Mouse (Mus musculus): Measurements from ENCODE around the gene Tbc1d5.

The Tbc1d5 gene

DNA sequence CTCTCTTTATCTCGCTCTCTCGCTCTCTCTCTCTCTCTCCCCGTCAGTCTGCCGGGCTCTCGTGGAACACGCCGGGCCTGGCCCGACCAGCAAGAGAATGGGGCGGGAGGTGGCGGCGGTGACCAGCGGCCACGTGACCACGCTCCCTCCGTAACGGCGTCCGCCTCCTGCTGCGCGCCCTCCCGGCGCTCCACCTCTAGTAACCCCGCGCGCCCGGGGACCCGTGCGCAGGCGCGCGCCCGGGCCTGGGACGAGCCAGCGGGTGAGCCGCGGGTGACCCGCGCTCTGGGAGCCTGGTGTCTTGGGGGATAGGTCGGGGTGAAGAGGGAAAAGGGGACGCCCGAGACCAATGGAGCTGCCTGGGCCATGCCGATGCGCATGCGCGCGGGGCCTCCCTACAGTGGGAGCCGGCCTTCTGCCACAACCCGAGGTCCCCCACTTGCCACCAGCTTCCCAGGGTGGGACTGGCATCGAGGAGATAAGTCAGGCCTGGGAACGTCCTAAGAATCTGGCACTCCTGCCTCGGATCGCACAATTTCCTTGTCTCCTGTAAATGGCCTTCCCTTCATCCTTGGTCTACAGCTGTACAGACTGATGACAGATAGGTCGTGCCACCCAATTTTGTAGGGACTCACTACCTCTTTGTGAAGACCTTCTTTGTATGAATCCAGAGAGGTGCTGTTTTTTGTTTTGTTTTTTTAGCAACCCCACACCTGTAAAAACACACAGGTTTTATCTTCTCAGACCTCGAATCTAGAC, at the start of gene Tbc1d5:
TSS of gene Tbc1d5 (minus strand) at position 158 of the 759 bp plus-strand sequence.
- in situ Hi-C loops (cut with MboI; ENCODE audit: low pct_unique_long_range_greater_than_20kb in 1 of 2, low sequenced_read_pairs in 2 of 2, unreplicated experiment in 1 of 2), result no loop called here

DNA sequence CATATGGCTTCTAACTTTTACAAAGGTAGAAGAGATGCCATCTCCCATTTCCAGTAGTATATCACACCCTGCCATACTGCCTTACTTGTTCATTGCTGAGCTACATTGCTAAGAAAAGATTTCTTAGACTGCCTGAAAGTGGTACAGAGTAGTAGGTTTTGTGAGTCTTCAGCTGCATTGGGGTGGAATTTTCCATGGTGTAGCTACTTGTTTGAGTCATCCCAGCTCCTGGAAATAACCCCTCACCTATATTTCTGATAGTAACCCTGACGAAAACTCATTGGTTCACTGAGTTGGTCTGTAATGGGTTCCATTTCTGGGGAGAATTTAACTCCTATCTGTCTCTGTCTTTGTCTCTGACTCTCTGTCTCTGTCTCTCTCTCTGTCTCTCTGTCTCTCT, 46.9 kb upstream of the Tbc1d5 start:
- in situ Hi-C loops (cut with MboI; ENCODE audit: low pct_unique_long_range_greater_than_20kb in 1 of 2, low sequenced_read_pairs in 2 of 2, unreplicated experiment in 1 of 2), result no loop called here

DNA sequence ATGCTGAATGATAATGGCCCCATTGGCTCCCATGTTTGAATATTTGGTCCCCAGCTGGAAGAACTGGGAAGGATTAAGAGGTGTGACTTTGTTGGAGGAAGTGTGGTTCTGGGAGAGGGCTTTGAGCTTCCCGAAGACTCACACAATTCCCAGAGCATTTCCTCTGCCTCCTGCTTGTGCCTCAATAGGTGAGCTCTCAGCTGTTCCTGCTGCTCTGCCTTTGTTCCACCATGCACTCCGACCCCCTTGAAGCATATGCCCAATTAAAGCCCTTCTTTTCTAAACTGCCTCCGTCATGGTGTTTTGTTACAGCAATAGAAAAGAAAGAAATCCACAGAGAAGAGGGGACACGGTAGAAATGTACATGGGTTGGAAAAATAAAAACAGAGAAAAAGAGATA, 44.0 kb upstream of the Tbc1d5 start:
- in situ Hi-C loops (cut with MboI; ENCODE audit: low pct_unique_long_range_greater_than_20kb in 1 of 2, low sequenced_read_pairs in 2 of 2, unreplicated experiment in 1 of 2), result no loop called here

DNA sequence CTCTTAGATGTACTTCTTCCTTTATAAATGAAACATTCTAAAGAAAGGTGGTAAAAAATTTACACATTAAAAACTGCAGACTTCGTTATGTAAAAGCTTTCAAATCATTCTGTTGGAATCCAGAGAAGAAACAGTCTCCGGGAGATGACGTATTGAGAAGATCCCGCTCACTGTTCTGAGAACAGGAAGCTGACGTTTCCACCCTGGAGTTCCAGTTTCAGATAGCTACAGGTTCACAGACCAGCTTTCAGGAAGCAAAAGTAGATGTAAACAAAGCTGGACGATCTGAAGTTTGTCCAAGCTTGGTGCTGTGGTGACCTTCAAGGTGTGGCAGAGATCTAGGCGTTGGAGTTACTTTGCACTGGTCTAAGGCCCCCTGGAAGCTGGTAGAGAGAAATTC, 41.9 kb upstream of the Tbc1d5 start:
- in situ Hi-C loops (cut with MboI; ENCODE audit: low pct_unique_long_range_greater_than_20kb in 1 of 2, low sequenced_read_pairs in 2 of 2, unreplicated experiment in 1 of 2), result no loop called here

DNA sequence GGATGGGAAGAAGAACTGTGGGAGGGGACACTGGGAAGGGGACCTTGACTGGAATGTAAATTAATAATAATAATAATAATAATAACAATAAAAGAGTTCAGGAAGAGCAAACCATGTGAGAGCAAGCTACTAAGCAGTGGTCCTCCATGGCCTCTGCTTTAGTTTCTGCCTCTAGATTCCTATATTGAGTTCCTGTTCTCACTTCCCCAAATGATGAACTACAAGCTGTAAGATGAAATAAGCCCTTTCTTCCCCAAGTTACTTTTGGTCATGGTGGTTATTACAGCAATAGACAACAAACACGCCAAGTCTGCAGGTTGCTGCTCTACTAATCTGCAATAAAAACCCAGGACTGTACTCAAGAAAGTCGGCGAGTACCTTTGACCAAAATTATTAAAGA, 40.7 kb upstream of the Tbc1d5 start:
- in situ Hi-C loops (cut with MboI; ENCODE audit: low pct_unique_long_range_greater_than_20kb in 1 of 2, low sequenced_read_pairs in 2 of 2, unreplicated experiment in 1 of 2), result no loop called here

DNA sequence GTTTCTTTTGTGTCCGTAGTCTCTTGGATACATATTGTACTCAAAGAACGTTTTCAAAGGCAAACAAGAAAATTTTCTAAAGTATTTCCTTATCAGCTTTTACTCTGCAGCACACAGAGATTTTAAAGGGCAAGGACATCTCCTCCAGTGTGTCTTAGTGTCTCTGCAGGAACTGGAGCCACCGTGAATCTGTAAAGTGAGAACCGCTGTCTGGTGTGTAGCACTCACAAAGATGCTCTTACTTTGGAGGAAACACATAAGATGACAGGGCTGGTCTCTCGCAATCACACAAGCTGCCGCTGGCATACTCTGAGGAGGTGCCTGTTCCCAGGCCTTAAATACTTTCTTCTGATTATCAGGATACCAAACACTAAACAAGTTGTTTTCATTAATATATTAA, 37.3 kb upstream of the Tbc1d5 start:
- in situ Hi-C loops (cut with MboI; ENCODE audit: low pct_unique_long_range_greater_than_20kb in 1 of 2, low sequenced_read_pairs in 2 of 2, unreplicated experiment in 1 of 2), result no loop called here

DNA sequence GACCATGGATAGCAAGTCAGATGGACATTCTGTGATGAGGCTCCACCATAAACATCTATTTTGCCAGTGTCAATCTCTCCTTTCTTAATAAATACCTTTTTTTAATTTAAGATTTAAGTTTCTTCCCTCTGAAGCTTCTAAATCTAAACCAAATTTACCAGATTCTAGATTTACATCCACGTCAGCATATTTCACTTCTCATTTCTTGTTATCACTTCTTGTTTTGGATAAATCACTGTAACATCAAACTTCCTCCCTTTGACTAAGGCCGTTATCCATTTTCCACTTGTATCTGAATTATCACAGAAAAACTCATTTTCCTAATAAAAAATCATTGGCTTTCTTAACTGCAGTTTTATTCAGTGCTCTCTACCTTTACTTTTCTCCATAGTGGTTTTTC, 30.4 kb upstream of the Tbc1d5 start:
- in situ Hi-C loops (cut with MboI; ENCODE audit: low pct_unique_long_range_greater_than_20kb in 1 of 2, low sequenced_read_pairs in 2 of 2, unreplicated experiment in 1 of 2), result no loop called here

DNA sequence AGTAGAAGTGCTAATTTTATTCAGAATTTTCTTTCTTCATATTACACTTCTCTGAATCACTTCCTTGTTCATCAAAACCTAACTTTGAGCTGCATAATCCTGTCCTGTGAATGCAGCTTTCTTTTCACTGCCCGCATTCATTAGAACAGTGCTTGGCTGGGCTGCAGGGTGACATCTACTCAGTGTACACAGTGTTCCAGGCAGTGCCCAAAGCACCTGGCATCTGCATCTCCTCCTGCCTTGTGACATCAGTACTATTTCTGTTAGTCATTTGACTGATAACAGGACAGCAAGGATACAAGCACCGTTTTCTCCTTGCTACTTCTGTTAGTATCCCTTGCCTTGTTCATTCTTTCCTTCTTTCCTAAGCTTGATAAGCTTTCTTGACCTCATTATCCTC, 25.5 kb upstream of the Tbc1d5 start:
- in situ Hi-C loops (cut with MboI; ENCODE audit: low pct_unique_long_range_greater_than_20kb in 1 of 2, low sequenced_read_pairs in 2 of 2, unreplicated experiment in 1 of 2), result no loop called here

DNA sequence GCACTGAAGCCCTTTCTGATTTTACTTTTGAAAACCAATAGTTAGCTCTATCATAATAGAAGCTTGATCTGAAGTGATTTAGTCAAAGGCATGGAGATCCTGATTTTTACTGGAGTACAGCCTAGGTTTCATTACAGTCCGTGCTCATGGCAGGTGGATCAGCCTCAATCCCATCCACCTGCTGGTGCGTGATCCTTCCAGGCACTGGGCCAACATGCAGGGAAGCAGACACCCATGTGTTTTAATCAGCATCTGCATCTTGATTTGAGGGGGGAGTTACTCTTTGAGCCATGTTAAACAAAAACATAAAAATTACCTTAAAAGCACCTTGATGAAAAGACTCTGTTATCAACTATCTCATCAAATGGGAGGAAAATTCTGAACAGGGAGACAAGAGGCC, 16.4 kb upstream of the Tbc1d5 start:
- in situ Hi-C loops (cut with MboI; ENCODE audit: low pct_unique_long_range_greater_than_20kb in 1 of 2, low sequenced_read_pairs in 2 of 2, unreplicated experiment in 1 of 2), result no loop called here

DNA sequence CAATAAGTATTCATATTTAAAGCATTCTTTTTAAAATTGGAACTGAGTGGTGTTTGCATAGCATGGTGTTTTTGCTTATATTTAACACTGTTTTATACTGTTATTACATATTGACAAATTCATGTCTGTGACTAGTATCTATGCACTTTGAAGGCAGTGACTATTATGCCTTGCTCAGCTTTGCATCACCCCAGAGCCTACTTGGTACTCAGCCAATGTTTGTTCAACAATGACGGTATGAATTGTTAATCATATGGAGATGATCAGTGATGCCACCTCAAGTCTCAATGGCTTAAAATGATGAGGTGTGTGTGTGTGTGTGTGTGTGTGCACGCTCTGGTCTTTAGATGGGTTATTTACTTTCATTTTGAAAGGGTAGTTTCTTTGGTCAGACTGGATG, 15.6 kb upstream of the Tbc1d5 start:
- in situ Hi-C loops (cut with MboI; ENCODE audit: low pct_unique_long_range_greater_than_20kb in 1 of 2, low sequenced_read_pairs in 2 of 2, unreplicated experiment in 1 of 2), result no loop called here

DNA sequence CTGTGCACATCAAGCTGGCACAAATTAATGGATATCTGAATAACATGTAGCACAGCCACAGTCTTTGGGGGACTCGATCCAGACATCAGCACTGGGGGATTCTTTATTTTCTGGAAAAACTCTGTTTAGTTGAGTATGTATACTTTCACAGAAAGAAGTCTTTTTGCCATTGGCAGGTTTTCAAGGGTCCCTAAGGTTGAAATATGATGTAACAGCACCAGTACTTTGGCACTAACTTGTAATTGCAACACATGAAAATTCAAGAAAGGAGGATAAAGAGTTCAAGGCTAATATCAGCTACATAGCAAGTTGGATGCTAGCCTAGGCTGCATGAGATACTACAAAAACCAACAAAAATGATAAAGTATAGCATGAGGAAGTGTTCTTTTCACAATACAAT, 12.2 kb upstream of the Tbc1d5 start:
- in situ Hi-C loops (cut with MboI; ENCODE audit: low pct_unique_long_range_greater_than_20kb in 1 of 2, low sequenced_read_pairs in 2 of 2, unreplicated experiment in 1 of 2), result no loop called here

DNA sequence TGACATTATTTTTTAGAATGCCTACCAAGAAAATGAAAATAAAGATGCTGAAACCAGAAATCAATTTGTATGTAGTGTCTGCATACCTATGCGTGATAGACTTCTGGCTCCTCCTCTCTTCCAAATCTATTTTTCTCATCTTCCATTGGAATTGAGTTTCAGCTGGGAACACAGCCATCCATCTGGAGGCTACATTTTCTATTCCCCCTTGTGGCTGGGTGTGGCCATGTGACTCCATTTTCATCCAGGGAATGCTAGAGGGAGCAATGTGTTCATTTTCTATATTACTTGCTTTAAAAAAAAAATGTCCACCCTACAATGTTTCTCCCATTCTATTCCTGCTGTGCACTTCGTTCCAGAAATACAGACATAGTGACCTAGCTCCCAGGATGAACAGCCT, 3.6 kb upstream of the Tbc1d5 start:
- in situ Hi-C loops (cut with MboI; ENCODE audit: low pct_unique_long_range_greater_than_20kb in 1 of 2, low sequenced_read_pairs in 2 of 2, unreplicated experiment in 1 of 2), result no loop called here

DNA sequence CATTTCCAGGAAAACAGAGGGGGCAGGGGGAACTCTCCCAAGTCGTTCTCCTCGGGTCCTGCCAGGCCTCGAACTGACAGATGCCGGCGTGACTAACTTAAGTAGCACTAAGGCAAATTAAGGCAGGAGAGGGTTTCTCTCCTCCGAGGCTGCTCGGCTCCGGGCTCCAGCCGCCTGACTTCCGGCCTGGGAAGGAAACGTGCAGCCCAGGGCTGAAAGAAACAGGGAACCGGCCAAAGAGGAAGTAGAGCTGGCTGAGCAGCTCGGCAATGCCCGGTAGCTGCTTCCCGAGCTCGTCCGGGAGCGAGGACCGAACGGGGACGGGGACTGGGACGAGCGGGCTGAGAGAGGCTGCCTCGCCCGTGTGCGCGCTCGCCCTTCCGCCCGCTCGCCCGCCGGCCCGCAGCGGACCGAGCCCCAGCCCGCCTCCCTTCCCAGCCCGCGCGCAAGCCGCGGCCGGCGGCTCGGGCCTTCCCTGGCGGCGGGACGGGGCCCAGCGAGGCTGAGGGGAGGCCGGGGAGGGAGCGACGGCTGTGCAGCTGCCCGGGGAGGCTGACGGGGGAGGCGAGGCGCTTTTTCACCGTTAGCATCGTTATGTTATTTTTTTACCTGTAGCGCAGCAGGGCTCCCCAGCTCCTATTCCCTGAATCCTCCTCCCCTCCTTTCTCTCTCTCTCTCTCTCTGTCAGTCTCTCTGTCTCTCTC, 509 bp downstream of the Tbc1d5 start:
- in situ Hi-C loops (cut with MboI; ENCODE audit: low pct_unique_long_range_greater_than_20kb in 1 of 2, low sequenced_read_pairs in 2 of 2, unreplicated experiment in 1 of 2), result no loop called here

DNA sequence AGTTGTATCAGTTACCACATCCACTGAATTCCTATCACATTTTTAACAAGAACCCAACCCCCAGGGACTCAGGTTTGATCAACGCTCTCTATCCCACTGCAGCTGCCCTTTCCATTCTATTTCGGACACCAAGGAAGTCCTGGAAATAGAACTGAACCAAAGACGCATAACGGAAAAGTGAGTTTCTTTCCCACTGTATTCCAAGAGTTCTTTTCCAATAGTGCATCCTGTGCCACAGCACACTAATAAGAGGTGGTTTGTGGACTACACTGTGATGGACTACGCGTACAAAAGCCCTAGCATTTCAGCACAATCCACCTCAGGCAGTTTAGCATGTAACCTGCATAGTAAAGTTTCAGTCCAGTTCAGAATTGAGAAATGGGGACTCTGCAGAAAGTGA, 1.2 kb downstream of the Tbc1d5 start:
- in situ Hi-C loops (cut with MboI; ENCODE audit: low pct_unique_long_range_greater_than_20kb in 1 of 2, low sequenced_read_pairs in 2 of 2, unreplicated experiment in 1 of 2), result no loop called here

DNA sequence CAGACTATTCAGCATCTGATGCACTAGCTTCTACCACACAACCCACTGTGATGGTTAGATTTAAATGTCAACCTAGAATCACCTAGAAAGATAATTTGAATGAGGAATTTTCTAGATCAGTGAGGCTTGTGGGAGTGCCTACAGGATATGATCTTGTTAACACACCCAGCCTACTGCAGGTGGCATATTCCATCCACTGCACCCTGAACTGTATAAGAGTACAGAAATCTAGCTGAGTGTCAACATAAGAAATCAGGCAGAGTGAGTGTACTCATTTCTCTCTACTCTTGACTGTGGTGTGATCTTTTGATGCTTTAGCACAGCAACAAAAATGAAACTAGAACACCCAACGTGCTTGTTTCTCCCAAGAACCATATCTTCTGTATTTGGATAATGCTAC, 6.8 kb downstream of the Tbc1d5 start:
- in situ Hi-C loops (cut with MboI; ENCODE audit: low pct_unique_long_range_greater_than_20kb in 1 of 2, low sequenced_read_pairs in 2 of 2, unreplicated experiment in 1 of 2), result no loop called here

DNA sequence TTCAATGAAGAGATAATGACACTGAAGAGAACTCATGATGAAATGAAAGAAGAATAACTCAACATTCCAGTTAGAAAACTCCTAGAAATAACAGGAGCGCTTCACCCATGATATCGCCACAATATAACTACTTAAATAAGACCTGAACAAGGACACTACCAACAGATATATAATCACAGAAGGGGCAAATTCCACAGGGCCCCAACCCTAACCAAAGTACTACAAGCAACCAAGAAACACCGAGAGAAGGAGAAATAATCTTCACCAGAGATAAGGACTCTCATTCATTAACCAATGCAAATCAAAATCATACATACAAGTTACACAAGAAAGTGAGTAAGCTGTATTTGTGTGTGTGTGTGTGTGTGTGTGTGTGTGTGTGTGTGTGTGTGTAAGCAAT, 7.6 kb downstream of the Tbc1d5 start:
- in situ Hi-C loops (cut with MboI; ENCODE audit: low pct_unique_long_range_greater_than_20kb in 1 of 2, low sequenced_read_pairs in 2 of 2, unreplicated experiment in 1 of 2), result no loop called here

DNA sequence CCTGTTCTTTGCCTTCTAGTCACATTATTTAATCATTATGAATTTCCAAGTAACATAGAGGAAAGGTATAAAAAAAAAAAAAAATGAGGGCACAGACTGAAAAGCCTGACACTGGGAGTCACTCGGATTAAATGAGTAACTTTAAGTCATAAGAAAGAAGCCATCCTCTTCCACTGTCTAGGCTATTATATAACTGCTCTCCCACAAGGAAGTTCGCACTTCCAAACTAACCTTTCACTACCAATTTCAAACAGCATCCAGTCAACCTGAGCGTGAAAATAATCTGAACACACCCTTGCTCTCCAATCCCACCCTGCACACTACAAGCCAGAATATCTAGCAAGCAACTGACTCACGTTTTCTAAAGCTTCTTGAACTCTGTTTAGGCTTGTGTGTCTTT, 9.2 kb downstream of the Tbc1d5 start:
- in situ Hi-C loops (cut with MboI; ENCODE audit: low pct_unique_long_range_greater_than_20kb in 1 of 2, low sequenced_read_pairs in 2 of 2, unreplicated experiment in 1 of 2), result no loop called here

DNA sequence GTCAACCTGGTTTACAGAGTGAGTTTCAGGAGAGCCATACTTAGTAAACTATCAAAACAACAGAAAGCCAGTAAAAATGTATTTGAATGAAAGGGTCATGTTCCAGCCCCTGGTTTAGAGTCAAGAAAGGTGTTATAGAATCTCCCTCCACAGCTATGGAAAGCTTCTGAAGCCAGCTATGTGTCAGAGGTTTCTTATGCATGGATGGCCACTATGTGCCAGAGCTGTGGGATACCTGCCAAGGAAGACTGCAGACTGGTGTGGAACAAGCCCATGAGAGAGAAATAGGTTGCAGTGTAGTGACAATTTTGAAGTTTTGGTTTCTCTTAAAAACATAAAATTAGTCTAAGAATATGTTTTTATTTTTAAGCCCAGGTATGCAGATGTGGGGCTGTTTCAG, 16.8 kb downstream of the Tbc1d5 start:
- in situ Hi-C loops (cut with MboI; ENCODE audit: low pct_unique_long_range_greater_than_20kb in 1 of 2, low sequenced_read_pairs in 2 of 2, unreplicated experiment in 1 of 2), result no loop called here

DNA sequence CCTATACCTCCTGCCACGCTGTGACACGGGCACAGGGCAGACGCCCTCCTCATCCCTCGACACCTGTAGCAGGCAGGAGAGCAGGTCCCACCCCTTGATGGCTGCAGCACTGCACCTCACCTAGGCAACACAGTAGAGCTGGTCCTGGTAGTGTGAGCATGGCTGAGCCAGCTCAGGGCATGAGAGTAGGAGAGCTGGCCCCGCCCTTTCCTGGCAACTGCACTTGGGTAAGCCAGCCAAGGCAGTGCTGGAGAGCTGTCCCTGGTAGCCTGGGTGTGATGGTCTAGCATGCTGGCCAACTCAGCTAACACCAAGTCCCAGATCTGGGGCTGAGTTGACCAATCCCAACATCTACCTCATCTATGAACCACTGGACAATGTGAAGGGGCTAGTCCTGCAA, 19.9 kb downstream of the Tbc1d5 start:
- in situ Hi-C loops (cut with MboI; ENCODE audit: low pct_unique_long_range_greater_than_20kb in 1 of 2, low sequenced_read_pairs in 2 of 2, unreplicated experiment in 1 of 2), result no loop called here

DNA sequence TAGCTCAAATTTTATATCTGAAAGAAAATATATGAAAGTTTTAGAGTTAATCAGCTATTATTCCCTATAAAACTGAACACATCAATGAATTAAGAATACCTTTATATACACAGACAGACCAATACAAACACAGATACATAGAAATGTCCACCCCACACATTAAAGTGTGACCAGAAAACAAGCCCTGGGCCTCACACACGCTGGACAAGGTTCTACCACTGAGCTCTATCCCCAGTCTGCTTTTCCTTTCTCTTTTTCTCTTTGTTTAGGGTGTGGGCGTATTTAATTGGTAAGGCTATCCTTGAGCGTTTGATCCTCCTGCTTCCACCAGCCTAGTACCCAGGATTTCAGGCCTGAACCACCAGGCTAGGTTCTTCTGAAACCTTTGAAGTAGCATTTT, 28.2 kb downstream of the Tbc1d5 start:
- in situ Hi-C loops (cut with MboI; ENCODE audit: low pct_unique_long_range_greater_than_20kb in 1 of 2, low sequenced_read_pairs in 2 of 2, unreplicated experiment in 1 of 2), result no loop called here
